Mouse (Mus musculus) Patski (cell line): Measurements from ENCODE around the gene Nprl3. TPM values are rescaled to one million over a fixed set of nuclear protein-coding genes. Genes with fewer than 3 reads are reported as not detected.

ENCODE experiments used
- ATAC-seq: fragments of 100-300 bp; one replicate; pipeline ENCODE4 v1.8.0; 2021
- CTCF ChIA-PET: fragments of 350-600 bp; sonication (Branson Sonifier 250); formaldehyde crosslinking; loops from one replicate; lab custom pipeline; 2022; ENCODE audit warnings: inconsistent platforms; lab: Charles Lee
- POLR2A ChIA-PET: fragments of 350-600 bp; sonication (Branson Sonifier 250); formaldehyde crosslinking; loops from one replicate; lab custom pipeline; 2022; ENCODE audit warnings: antibody characterized with exemption, inconsistent platforms; lab: Charles Lee
- DNase-seq: peaks from one replicate; pipeline ENCODE4 v3.0.0-alpha.2; 2011; ENCODE audit warnings: low read depth, low spot score
- H3K27me3 ChIP-seq: fragments of 371-371 bp; one replicate; pipeline ENCODE4 v1.5.1; 2021
- CTCF ChIP-seq: fragments of 100-300 bp; IDR thresholded peaks from one replicate; pipeline ENCODE4 v1.5.1; 2021
- in situ Hi-C: fragments of 300-500 bp; cut with MboI; formaldehyde crosslinking; loops from 3 replicates; pipeline ENCODE4 v1.11.1; 2018; ENCODE audit warnings: low pct_unique_long_range_greater_than_20kb, mixed read lengths
- polyA plus RNA-seq: library from polyadenylated mRNA; unstranded; gene quantifications from one replicate; pipeline ENCODE4 v1.2.3, GENCODE M21; 2021

Nprl3 gene
- polyA plus RNA-seq, 1 experiment from 2014 or later = 46.7 TPM

DNA sequence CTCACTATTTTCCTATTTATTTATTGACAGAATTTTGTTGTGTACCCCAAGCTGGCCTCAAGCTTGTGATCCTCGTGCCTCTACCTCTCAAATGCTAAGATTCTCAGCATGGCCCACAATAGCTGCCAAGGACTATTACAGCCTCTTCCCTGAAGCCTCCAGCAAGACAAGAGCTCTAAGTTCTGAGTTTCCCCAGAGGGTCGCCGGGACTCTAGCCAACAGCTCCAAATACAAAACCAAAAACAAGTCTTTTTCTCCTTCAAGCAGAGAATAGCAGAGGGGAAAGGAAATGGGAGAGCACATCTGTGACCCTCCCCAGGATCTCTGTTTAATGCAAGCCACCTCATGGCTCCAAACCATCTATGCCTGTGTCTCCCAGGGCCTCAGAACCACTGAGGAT lies 23.4 kb downstream of the Nprl3 start:
- CTCF ChIA-PET = interaction anchor here (1.1 to 2.0 kb wide), 5 partner anchors 9 to 62 kb away, joined by 3 to 5 read pairs (median 4); no protein-coding TSS in a partner anchor
- DNase-seq = no peak

DNA sequence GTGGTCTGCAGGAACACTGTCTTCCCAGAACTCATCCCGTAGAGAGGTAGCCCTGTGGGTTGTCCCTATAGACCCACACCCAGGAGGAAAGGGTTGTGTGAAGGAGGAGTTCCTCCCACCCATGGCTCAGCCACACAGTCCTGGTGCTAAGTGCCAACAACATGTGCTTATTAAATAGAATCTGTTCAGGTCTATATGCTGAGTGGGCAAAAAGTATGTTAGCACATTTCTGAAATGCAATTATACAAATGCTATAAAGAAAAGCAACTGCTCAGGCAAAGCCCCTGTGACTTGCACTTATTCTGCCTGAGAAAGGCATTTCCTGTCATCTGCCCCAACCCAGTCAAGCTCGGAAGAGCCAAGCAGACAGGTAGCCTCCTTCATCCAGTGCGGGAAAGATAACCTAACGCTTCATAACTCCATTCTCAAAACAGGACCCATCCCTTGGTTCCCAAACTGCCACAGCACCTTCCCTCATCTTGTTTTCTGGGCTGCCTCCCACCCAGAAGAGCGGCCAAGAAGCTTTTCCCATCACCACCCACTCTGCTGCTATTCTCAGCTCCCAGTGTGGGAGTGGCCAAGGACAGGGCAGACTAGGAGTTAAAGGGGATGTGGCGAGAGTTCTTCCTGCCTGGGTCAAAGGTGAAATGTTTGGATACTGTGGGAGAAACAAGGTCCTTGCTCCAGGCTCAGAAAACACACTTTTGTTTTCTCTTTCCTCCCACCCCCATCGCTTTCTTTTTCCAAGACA lies 24.1 kb downstream of the Nprl3 start:
- no peak for ATAC-seq
- in situ Hi-C loops = no loop called here
- H3K27me3 ChIP-seq = no peaks in the 10 kb centered on the region
- TF ChIP-seq CTCF = no peak
- ChIA-PET POLR2A (no interaction called here), CTCF (interaction anchor here (1.1 to 1.8 kb wide), 4 partner anchors 9 to 61 kb away, joined by 3 to 5 read pairs (median 4); no protein-coding TSS in a partner anchor)
- no peak for DNase-seq

More for the DNA sequence above, 23.4 kb downstream of the Nprl3 start:
- POLR2A ChIA-PET = no interaction called here
- no peak for TF ChIP-seq CTCF
- no peaks in the 10 kb centered on the region for H3K27me3 ChIP-seq
- in situ Hi-C loops = no loop called here
- ATAC-seq = no peak

DNA sequence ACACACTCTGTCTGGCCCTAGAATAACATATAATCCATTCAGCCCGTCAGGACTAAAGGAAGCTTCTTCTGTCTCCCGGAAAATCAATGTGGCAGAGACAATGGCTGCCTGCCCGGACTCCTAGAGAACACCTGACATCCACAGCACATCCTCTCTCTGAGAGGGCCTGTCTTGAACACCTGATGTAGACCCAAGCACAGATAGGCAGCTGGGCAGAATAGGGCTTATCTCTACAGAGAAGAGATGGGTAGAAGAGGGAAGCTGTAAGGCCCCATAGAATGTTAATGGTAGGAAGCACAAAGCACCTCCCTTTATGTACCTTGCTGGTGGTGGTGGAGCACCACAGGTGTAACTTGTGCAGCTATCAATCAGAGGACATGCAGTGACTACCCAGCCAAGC lies 25.3 kb downstream of the Nprl3 start:
- ChIA-PET POLR2A (no interaction called here), CTCF (interaction anchor here (1.1 to 1.4 kb wide), 2 partner anchors 24 to 33 kb away, joined by 3 to 5 read pairs; no protein-coding TSS in a partner anchor)
- no peak for DNase-seq
- no peaks in the 10 kb centered on the region for H3K27me3 ChIP-seq
- no peak for TF ChIP-seq CTCF
- in situ Hi-C loops = no loop called here
- no peak for ATAC-seq

DNA sequence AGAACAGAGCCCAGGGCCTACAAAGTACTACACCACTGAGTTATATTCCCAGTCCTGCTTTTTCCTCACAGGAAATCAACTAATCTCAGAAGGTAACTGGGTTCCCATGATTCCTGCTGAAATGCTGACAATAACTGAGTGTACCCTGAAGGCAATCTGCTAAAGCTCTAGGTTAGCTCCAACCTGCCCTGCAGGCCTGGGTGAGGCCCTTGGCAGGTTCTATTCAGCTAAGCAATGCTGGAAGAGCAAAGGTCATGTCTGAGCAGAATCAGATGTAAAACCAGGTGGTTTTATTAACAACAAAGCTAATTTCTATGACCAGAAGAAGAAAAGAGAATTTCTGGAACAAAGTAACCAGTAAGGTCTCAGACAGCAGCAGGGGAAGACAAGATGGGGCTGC lies 26.1 kb downstream of the Nprl3 start:
- CTCF ChIA-PET = interaction anchor here (1.1 to 1.4 kb wide), 2 partner anchors 23 to 33 kb away, joined by 3 to 5 read pairs; no protein-coding TSS in a partner anchor

DNA sequence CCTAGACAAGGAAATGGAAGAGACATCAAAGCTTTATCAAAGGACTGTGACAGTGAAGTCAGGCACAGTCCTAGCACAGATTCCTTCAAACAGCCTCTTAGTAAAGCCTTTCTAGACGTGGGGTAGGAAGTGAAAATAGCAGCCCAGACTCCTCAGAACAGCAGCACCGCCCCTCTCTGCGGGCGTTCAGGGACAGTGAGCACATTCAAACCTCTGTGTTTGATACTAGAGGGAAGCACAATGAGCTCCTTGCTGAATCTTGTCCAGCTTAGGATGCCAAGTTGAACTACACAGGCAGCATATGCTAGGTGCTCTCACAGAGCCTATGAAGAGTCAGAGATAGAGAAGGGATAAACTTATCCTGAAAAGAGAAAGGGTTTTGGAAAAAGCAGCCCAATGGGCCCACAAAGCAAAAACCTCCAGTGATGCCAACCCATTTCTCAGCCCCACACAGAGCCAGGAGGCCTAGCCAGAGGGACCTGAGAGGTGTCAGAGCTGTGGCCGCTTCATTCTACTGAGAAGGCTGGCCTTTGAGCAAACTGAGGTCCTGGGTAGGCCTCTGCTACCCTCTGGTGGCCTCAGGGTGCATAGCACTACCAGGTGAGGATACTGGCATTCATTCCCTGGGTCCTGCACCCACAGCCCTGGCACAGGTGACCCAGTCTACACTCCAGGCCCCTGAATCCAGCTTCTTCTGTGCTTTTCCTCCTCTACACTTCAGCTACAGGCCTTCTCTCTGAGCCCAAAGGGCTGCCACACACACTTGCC lies 29.2 kb downstream of the Nprl3 start:
- no peaks in the 10 kb centered on the region for H3K27me3 ChIP-seq
- ChIA-PET POLR2A (interaction anchor here (1.1 to 1.5 kb wide), 3 partner anchors 17 to 55 kb away, joined by 3 to 6 read pairs (median 3); partner anchors contain the start of gene Rhbdf1), CTCF (interaction anchor here (0.6 to 4.7 kb wide), 12 partner anchors 9 to 75 kb away, joined by 3 to 54 read pairs (median 4); partner anchors contain the start of genes Mpg and Rhbdf1)
- DNase-seq (no peak), ATAC-seq (peak; percentile 75)
- in situ Hi-C loops = loop anchor here (5.0 kb wide), 1 partner anchor 56 kb away; no protein-coding TSS in a partner anchor
- peak; percentile 97 for TF ChIP-seq CTCF

More for the DNA sequence above, 26.1 kb downstream of the Nprl3 start:
- no peak for ATAC-seq
- no peaks in the 10 kb centered on the region for H3K27me3 ChIP-seq
- in situ Hi-C loops = no loop called here
- no peak for TF ChIP-seq CTCF
- POLR2A ChIA-PET = no interaction called here
- no peak for DNase-seq

DNA sequence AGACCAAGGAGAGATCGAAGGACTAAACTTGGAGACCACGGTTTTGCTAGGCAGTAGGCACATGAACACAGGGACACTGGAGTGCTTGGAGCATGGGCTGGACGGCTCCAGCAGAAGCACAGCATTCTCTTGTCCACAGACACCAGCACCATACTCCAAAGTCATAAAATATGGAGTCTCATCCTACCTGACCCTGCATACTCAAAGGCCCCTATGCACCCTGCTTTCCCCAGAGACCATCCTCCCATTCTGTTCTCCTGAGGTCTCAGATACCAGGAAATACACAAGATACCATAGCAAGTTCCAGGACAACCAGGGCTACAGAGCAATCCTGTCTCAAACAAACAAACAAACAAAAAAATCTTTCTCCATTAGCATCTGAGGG lies 30.1 kb downstream of the Nprl3 start:
- DNase-seq (no peak), ATAC-seq (no peak)
- ChIA-PET POLR2A (no interaction called here), CTCF (interaction anchor here (0.6 to 4.7 kb wide), 9 partner anchors 10 to 55 kb away, joined by 3 to 54 read pairs (median 4); partner anchors contain the start of genes Mpg and Rhbdf1)
- in situ Hi-C loops = loop anchor here (5.0 kb wide), 1 partner anchor 55 kb away; no protein-coding TSS in a partner anchor
- H3K27me3 ChIP-seq = no peaks in the 10 kb centered on the region
- no peak for TF ChIP-seq CTCF

DNA sequence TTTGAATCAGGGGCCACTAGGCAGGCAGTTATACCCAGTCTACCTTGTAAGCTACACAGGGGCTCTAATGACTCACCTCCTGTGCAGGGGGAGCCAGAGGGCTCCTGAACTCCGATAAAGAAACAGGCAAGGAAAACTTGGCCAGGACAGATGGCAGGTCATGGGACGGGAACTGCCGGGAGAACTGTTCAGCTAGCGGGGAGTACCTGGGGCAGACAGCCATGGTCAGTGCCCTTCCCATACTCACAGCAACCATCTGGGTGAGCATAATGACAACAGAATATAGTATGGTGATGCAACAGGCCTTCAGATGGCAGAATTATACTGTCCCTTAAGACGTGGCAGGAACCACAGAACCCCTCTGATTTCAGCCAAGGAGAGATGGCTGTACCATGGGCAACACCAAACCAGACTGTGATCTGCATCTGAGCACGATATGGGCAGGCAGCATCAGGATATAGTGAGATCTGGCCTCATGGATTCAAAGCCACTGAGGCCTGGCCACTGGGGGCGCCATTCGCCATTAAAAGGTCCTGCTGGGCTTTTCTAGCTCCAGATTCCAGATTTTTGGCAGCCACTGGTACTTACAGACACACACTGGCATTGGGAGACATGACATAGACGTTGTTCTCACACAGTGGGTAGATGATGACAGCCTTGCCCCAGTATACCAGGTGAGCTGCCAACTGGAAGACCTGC lies 30.6 kb downstream of the Nprl3 start:
- H3K27me3 ChIP-seq = no peaks in the 10 kb centered on the region
- DNase-seq (no peak), ATAC-seq (peak; percentile 41)
- in situ Hi-C loops = loop anchor here (5.0 kb wide), 1 partner anchor 55 kb away; no protein-coding TSS in a partner anchor
- TF ChIP-seq CTCF = peak; percentile 89
- ChIA-PET POLR2A (interaction anchor here (1.6 to 1.8 kb wide), 2 partner anchors 11 to 15 kb away, joined by 5 to 8 read pairs; partner anchors contain the start of genes Mpg and Rhbdf1), CTCF (interaction anchor here (0.6 to 4.7 kb wide), 9 partner anchors 8 to 54 kb away, joined by 3 to 54 read pairs (median 5); partner anchors contain the start of genes Mpg and Rhbdf1)

DNA sequence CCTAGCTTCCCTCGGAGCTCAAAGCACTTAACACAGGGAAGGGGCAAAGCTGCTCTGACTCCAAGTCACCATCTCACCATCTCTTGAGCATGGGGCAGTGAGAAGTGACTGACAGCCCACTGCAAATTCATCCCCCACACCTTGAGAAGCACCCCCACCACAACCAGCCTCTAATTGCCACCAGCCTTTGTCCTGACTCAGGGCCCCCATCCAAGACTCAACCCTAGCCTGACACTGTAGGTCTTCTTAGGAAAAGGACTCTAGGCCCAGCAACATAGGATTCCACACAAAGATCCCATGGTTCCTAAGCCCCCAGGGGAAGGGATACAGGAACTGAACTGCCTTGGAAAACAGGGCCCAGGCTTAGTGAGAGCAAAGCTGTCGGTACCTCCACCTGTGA lies 31.4 kb downstream of the Nprl3 start:
- ChIA-PET POLR2A (interaction anchor here (1.6 to 1.8 kb wide), 2 partner anchors 10 to 14 kb away, joined by 5 to 8 read pairs; partner anchors contain the start of genes Mpg and Rhbdf1), CTCF (interaction anchor here (1.1 to 4.7 kb wide), 4 partner anchors 9 to 53 kb away, joined by 3 to 54 read pairs (median 7); no protein-coding TSS in a partner anchor)
- no peak for DNase-seq
- in situ Hi-C loops = loop anchor here (5.0 kb wide), 1 partner anchor 54 kb away; no protein-coding TSS in a partner anchor
- TF ChIP-seq CTCF = no peak
- no peaks in the 10 kb centered on the region for H3K27me3 ChIP-seq
- ATAC-seq = no peak

DNA sequence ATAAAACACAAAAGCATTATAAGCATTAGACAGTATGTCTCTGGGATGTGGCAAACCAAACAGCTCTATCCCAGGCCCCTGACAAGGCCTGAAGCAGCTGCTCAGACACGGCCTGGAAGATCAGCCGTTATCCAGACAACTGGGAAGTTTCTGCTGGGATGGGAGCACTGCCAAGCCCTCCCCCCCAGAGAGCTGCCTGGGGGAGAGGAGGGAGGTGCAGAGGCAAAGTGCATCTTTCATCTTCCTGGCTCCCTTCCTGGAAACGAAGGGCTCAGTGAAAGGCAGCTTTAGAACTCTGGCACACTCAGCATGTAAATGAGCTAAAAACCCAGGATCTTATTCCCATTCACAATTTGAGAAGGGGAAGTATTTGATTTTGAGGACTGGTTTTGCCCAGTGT lies 31.9 kb downstream of the Nprl3 start:
- DNase-seq (no peak), ATAC-seq (no peak)
- TF ChIP-seq CTCF = no peak

More for the DNA sequence above, 31.9 kb downstream of the Nprl3 start:
- ChIA-PET POLR2A (interaction anchor here (1.6 to 1.8 kb wide), 2 partner anchors 9 to 14 kb away, joined by 5 to 8 read pairs; partner anchors contain the start of genes Mpg and Rhbdf1), CTCF (interaction anchor here (1.1 to 4.7 kb wide), 4 partner anchors 9 to 53 kb away, joined by 3 to 54 read pairs (median 7); no protein-coding TSS in a partner anchor)
- H3K27me3 ChIP-seq = no peaks in the 10 kb centered on the region
- in situ Hi-C loops = loop anchor here (5.0 kb wide), 1 partner anchor 53 kb away; no protein-coding TSS in a partner anchor
